Mouse (Mus musculus) embryonic fibroblast, embryonic 13.5 days (primary cell): ENCODE results near the gene Zdhhc6.

Experiments used
- CTCF ChIP-seq: IDR thresholded peaks from 2 replicates; pipeline ENCODE4 v1.5.1; 2011; ENCODE audit warnings: mild to moderate bottlenecking, control low read depth, low read length, moderate library complexity, borderline replicate concordance; ENCODE audit not compliant: insufficient read depth
- POLR2A ChIP-seq: IDR thresholded peaks from 2 replicates; pipeline ENCODE4 v1.6.1; 2011; ENCODE audit warnings: low read depth, mild to moderate bottlenecking, control low read depth, low read length, moderate library complexity

DNA sequence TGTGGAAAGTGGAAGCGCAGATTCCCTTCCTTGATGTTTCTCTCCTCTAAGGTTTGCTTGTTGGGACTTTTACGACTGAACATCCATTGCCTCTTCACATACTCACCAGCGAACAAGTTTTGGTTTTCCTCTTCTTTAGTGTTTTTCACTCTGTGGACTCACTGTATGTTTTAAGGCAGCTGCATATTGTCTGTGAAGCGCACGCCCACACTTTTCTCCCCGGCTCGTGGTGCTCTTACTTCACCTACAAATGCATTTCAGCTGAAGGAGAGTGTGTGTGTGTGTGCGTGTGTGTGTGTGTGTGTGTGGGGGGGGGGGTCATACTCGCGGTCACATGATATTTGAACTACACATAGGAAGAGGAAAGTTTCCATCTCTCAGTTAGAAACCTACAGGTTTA, 21.8 kb upstream of the Zdhhc6 start:
- TF ChIP-seq CTCF (no peak), POLR2A (no peak)
